Mouse (Mus musculus) small intestine, adult 2 months (tissue): ENCODE data around the gene Gm34302.
"Not testable (repeated sequence)": the region's sequence is repeated elsewhere in the genome, so short reads cannot be mapped to it uniquely, and the experiment has no call there.

ENCODE experiments used
- CTCF ChIP-seq: fragments of 200-500 bp; IDR thresholded peaks from 2 replicates; pipeline ENCODE4 v1.5.1; 2012; ENCODE audit warnings: low read depth, mild to moderate bottlenecking, control low read depth, inconsistent platforms, low read length, moderate library complexity, mixed read lengths; ENCODE audit not compliant: insufficient replicate concordance, insufficient read length; ENCODE audit errors: extremely low read depth
- POLR2A ChIP-seq: fragments of 200-500 bp; IDR thresholded peaks from 2 replicates; pipeline ENCODE4 v1.6.1; 2012; ENCODE audit warnings: low read depth, mild to moderate bottlenecking, control low read depth, inconsistent platforms, low read length, moderate library complexity

GRCm38 (mm10) chr3:63516279-63516678 is 32.6 kb upstream of the Gm34302 start:
- TF ChIP-seq CTCF, POLR2A: not testable (repeated sequence)
